Comparison of ENCODE assay signal across 21 mouse cellular contexts in the genomic region with DNA sequence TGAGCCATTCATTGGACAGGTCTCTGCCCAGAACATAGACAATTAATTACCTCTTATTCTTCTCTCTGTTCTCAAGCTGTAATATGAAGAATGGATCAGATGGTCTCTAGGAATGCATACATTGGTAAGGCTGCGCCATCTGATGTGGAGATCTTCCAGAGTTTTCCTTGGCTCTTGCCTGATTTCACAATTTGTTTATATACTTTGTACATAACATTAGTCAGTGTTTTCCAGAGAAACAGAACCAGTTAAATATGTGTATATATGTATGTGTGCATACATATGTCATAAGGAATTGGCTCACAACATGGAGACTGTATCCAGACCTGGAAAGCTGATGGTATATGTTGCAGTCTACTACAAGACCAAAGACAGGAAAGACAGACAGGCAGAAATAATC.
"Had no signal": no experiment of that assay in that cellular context is flagged by ENCODE, and none has a peak within 500 bp of the region (broad histone marks: within the 10 kb centered on the region; RNA-seq: fewer than 3 reads in every experiment).

No protein-coding gene starts in this region.

- ATAC-seq: midbrain, embryonic 16.5 days had no signal

- H3K27me3 ChIP-seq: midbrain, embryonic 12.5 days; neural tube, embryonic 13.5 days; neural tube, embryonic 15.5 days; stomach, embryonic 15.5 days had no signal

- H3K36me3 ChIP-seq: midbrain, embryonic 10.5 days; midbrain, embryonic 12.5 days; neural tube, embryonic 13.5 days; neural tube, embryonic 15.5 days; stomach, embryonic 15.5 days had no signal

- DNase-seq: lung, adult 18-20 months; lung, embryonic 14.5 days; lung, postnatal 10 days; lung, postnatal 4 days; midbrain, embryonic 14.5 days; retina, postnatal 1 day; right cerebral cortex, adult 18-20 months; right cerebral cortex, postnatal 25 days; right cerebral cortex, postnatal 4 days; spleen, adult 18-20 months; thymus, adult 2 months; thymus, postnatal 25 days; thymus, postnatal 4 days had no signal

- H3K9me3 ChIP-seq: midbrain, embryonic 10.5 days; midbrain, embryonic 12.5 days; neural tube, embryonic 13.5 days; neural tube, embryonic 15.5 days; stomach, embryonic 15.5 days had no signal

- H3K4me3 ChIP-seq: midbrain, embryonic 10.5 days; midbrain, embryonic 12.5 days; myocyte; neural tube, embryonic 13.5 days; neural tube, embryonic 15.5 days; stomach, embryonic 15.5 days had no signal

- H3K9ac ChIP-seq: lung, embryonic 14.5 days; midbrain, embryonic 12.5 days; neural tube, embryonic 13.5 days; neural tube, embryonic 15.5 days; stomach, embryonic 15.5 days had no signal

- H3K4me2 ChIP-seq: lung, embryonic 14.5 days; midbrain, embryonic 12.5 days; neural tube, embryonic 13.5 days; neural tube, embryonic 15.5 days; stomach, embryonic 15.5 days had no signal

- H3K27ac ChIP-seq: midbrain, embryonic 10.5 days; midbrain, embryonic 12.5 days; neural tube, embryonic 13.5 days; neural tube, embryonic 15.5 days; stomach, embryonic 15.5 days; stomach, postnatal 0 days had no signal

- H3K4me1 ChIP-seq: midbrain, embryonic 10.5 days; midbrain, embryonic 12.5 days; neural tube, embryonic 13.5 days; neural tube, embryonic 15.5 days; stomach, embryonic 15.5 days had no signal
